Mouse (Mus musculus): ENCODE results near the gene 4931417E11Rik.

Gene 4931417E11Rik

GRCm38 (mm10) chr6:73469567-73469966, at the start of gene 4931417E11Rik:
Gene 4931417E11Rik, minus strand, starts transcription at chr6:73469667.
- DNase-seq (ENCODE audit: low read depth in 1 of 2, low spot score in 2 of 2) = no peak

- no peak for DNase-seq (ENCODE audit: low read depth in 1 of 2, low spot score in 2 of 2)
Observed at GRCm38 (mm10) chr6:73517818-73518396, 48.4 kb upstream of the 4931417E11Rik start.

- DNase-seq (ENCODE audit: low read depth in 1 of 2, low spot score in 2 of 2) = no peak
Observed at GRCm38 (mm10) chr6:73512907-73513306, 43.4 kb upstream of the 4931417E11Rik start.

- no peak for DNase-seq (ENCODE audit: low read depth in 1 of 2, low spot score in 2 of 2)
Observed at GRCm38 (mm10) chr6:73499631-73500030, 30.2 kb upstream of the 4931417E11Rik start.

- DNase-seq (ENCODE audit: low read depth in 1 of 2, low spot score in 2 of 2) = no peak
Observed at GRCm38 (mm10) chr6:73497321-73497720, 27.9 kb upstream of the 4931417E11Rik start.

- DNase-seq (ENCODE audit: low read depth in 1 of 2, low spot score in 2 of 2) = no peak
Observed at GRCm38 (mm10) chr6:73490524-73490923, 21.1 kb upstream of the 4931417E11Rik start.

- DNase-seq (ENCODE audit: low read depth in 1 of 2, low spot score in 2 of 2) = no peak
Observed at GRCm38 (mm10) chr6:73485616-73486015, 16.1 kb upstream of the 4931417E11Rik start.

GRCm38 (mm10) chr6:73466084-73466483, 3.4 kb downstream of the 4931417E11Rik start:
- DNase-seq (ENCODE audit: low read depth in 1 of 2, low spot score in 2 of 2) = no peak

GRCm38 (mm10) chr6:73462543-73462942, 6.9 kb downstream of the 4931417E11Rik start:
- DNase-seq (ENCODE audit: low read depth in 1 of 2, low spot score in 2 of 2) = no peak

- no peak for DNase-seq (ENCODE audit: low read depth in 1 of 2, low spot score in 2 of 2)
Observed at GRCm38 (mm10) chr6:73433912-73434311, 35.6 kb downstream of the 4931417E11Rik start.

GRCm38 (mm10) chr6:73428618-73429336, 40.7 kb downstream of the 4931417E11Rik start:
- no peak for DNase-seq (ENCODE audit: low read depth in 1 of 2, low spot score in 2 of 2)

- DNase-seq (ENCODE audit: low read depth in 1 of 2, low spot score in 2 of 2) = no peak
Observed at GRCm38 (mm10) chr6:73427273-73427812, 42.1 kb downstream of the 4931417E11Rik start.
